Mouse (Mus musculus): Measurements from ENCODE around the gene Cd48. TPM values are rescaled to one million over a fixed set of nuclear protein-coding genes. Genes with fewer than 3 reads are reported as not detected.

Cd48 gene
- total RNA-seq (2023) = 111 TPM

DNA sequence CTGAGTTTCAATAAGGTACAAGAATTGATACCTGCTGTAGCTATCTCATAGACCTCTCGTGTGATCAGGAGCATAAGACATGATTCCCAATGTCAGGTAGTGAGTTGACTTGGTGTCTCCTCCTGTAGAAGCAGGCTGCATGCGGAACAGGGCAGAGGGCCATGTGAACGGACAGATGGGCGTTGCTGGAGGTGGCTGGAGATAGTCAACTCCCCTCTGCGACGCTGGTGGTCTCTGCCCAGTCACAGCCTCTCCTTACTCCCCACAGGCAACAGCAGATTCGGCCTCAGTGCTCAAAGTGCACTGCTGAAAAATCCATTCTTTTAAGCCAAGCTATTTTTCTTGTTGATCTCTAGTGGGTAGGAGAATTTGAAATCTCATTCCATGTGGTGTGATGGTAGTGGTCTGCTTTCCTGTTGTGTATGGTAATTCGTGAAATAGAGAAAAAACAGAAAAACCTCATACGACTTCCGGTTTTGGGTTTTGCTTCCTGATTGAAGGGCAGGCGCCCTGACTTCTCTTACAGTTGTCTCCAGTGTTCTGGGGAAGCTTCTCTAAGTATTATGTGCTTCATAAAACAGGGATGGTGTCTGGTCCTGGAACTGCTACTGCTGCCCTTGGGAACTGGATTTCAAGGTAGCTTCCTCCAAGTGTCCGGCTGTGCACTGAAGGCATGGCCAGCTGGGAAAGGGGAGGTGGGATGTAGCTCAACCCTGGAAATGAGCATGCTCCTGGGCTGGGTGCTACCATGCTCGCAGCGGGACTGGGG lies at the start of gene Cd48:
Gene Cd48, plus strand, starts transcription at position 479 of the 769 bp plus-strand sequence.

DNA sequence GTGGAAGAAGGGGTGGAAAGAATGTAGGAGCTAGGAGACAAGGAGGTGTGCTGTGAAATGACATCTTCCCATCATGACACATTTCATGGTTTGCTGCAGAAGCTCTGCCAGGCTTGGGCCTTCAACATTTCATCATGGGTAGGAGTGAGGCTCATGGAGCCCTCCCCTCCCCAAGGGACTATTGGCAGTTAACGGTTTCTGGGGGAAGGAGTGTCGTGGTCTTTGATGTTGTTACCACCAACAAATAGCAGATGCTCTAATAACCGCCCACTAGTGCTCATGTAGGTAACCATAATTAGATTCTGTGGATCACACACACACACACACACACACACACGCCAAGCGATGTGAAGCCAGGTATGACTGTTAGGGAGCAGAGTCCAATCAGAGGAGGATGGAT lies 29.1 kb upstream of the Cd48 start, which contains the start of gene Slamf7:
Gene Slamf7, minus strand, starts transcription at position 302 of the 400 bp plus-strand sequence.

Other genes starting within 250 kb of the Cd48 start
- gene F11r, start 244.5 kb upstream of the Cd48 start, total RNA-seq (2023) = 1.1 TPM
- gene Alyref2, start 178.5 kb upstream of the Cd48 start, total RNA-seq (2023) = 4.9 TPM
- gene Itln1, start 146.7 kb upstream of the Cd48 start, total RNA-seq (2023) = not detected
- 4.6 TPM for gene Cd244a, start 122.8 kb upstream of the Cd48 start, total RNA-seq (2023)
- 109 TPM for gene Ly9, start 74.6 kb upstream of the Cd48 start, total RNA-seq (2023)
- gene Slamf7, start 29.0 kb upstream of the Cd48 start, total RNA-seq (2023) = 5.5 TPM
- 31.9 TPM for gene Slamf1, start 85.1 kb downstream of the Cd48 start, total RNA-seq (2023)
- 128 TPM for gene Cd84, start 157.7 kb downstream of the Cd48 start, total RNA-seq (2023)
- gene Gm10521, start 213.7 kb downstream of the Cd48 start, total RNA-seq (2023) = 21.2 TPM
- 130 TPM for gene Slamf6, start 235.5 kb downstream of the Cd48 start, total RNA-seq (2023)

Measured in CD4-positive naive resting alpha-beta T cell, adult 57 days (primary cell).